21 mouse cellular contexts compared by ENCODE assay signal in the genomic region with DNA sequence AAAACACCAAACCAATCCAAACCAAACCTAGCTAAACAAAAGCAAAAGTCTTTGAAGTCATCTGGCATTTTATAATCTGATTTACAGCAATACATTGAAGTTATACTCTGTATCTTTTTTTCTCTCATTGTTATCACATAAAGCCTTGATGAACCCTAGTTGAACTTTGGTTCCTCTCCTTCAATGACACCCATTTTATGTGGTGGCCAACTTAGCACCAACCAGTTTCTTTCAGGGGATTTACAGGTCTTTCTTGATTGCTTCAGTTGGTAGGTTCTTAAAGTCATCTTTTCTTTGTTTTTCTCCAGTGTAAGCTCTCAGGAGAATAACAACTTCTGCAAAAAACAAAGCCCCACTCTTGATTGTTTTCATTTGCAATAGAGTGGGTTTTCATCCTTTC. TPM values are rescaled to one million over a fixed set of nuclear protein-coding genes. Genes with fewer than 3 reads are reported as not detected.
"Had no signal": no experiment of that assay in that cellular context is flagged by ENCODE, and none has a peak within 500 bp of the region (broad histone marks: within the 10 kb centered on the region; RNA-seq: fewer than 3 reads in every experiment).

No protein-coding gene starts in this region.

- ATAC-seq: liver, postnatal 0 days; lung, postnatal 0 days; midbrain, embryonic 13.5 days; midbrain, embryonic 15.5 days had no signal

- DNase-seq: liver, postnatal 0 days; lung, adult 2 months; lung, postnatal 14 days; lung, postnatal 36 days; right cerebral cortex, postnatal 14 days; right cerebral cortex, postnatal 4 days; spleen, adult 18-20 months; thymus, adult 2 months; thymus, postnatal 36 days had no signal

RNA-seq across cellular contexts. Expression of gene Sell, which starts 7.5 kb away (rescaled TPM):
- total RNA-seq: midbrain, postnatal 0 days had no signal
- polyA plus RNA-seq: midbrain, embryonic 11.5 days; midbrain, embryonic 13.5 days; midbrain, postnatal 0 days; neural tube, embryonic 11.5 days had no signal

RNA-seq across cellular contexts. Expression of gene Sele, which starts 21.2 kb away (rescaled TPM):
- total RNA-seq: midbrain, postnatal 0 days had no signal
- polyA plus RNA-seq: liver, embryonic 15.5 days; lung, postnatal 0 days; macrophage; midbrain, embryonic 11.5 days; midbrain, embryonic 13.5 days; midbrain, embryonic 15.5 days; midbrain, postnatal 0 days; neural tube, embryonic 13.5 days; neural tube, embryonic 15.5 days; small intestine, adult 2 months; stomach, embryonic 15.5 days had no signal

RNA-seq across cellular contexts. Expression of gene Selp, which starts 45.8 kb away (rescaled TPM):
- total RNA-seq: midbrain, postnatal 0 days had no signal
- polyA plus RNA-seq: midbrain, embryonic 11.5 days; midbrain, embryonic 15.5 days; midbrain, postnatal 0 days; neural tube, embryonic 11.5 days; neural tube, embryonic 13.5 days; neural tube, embryonic 15.5 days had no signal
